Mouse (Mus musculus) heart, embryonic 16.5 days (tissue): Measurements from ENCODE around the gene Glt28d2. TPM values are rescaled to one million over a fixed set of nuclear protein-coding genes. Genes with fewer than 3 reads are reported as not detected.

Source experiments
- ATAC-seq: fragments of 200-750 bp; cut with Nextera tagmentation; replicated peaks from 2 replicates; pipeline ENCODE4 v1.8.0; 2017; ENCODE audit warnings: moderate number of reproducible peaks; ENCODE audit not compliant: insufficient read depth, low FRiP score; ENCODE audit errors: extremely low read depth
- H3K27ac ChIP-seq: fragments of 300-500 bp; sonication (generic); 2 replicates; pipeline ENCODE4 v1.5.1; 2014; ENCODE audit warnings: mild to moderate bottlenecking, low read length, control low read depth, moderate library complexity
- H3K27me3 ChIP-seq: fragments of 300-500 bp; sonication (generic); 2 replicates; pipeline ENCODE4 v1.6.1; 2014; ENCODE audit warnings: low read length, mixed read lengths; ENCODE audit not compliant: control insufficient read depth, insufficient read depth
- H3K36me3 ChIP-seq: fragments of 300-500 bp; sonication (generic); 2 replicates; pipeline ENCODE4 v1.6.1; 2014; ENCODE audit not compliant: control insufficient read depth, insufficient read depth
- H3K4me1 ChIP-seq: fragments of 300-500 bp; sonication (generic); 2 replicates; pipeline ENCODE4 v1.6.1; 2014; ENCODE audit warnings: low read length, mixed read lengths; ENCODE audit not compliant: control insufficient read depth, insufficient read depth
- H3K4me2 ChIP-seq: fragments of 300-500 bp; sonication (generic); 2 replicates; pipeline ENCODE4 v1.6.1; 2014; ENCODE audit warnings: low read depth, mild to moderate bottlenecking, control low read depth, low read length
- H3K4me3 ChIP-seq: fragments of 300-500 bp; sonication (generic); 2 replicates; pipeline ENCODE4 v1.5.1; 2014; ENCODE audit warnings: mild to moderate bottlenecking, control low read depth, low read length
- H3K9ac ChIP-seq: fragments of 300-500 bp; sonication (generic); 2 replicates; pipeline ENCODE4 v1.6.1; 2014; ENCODE audit warnings: low read length, control low read depth
- H3K9me3 ChIP-seq: fragments of 300-500 bp; sonication (generic); replicated peaks from 2 replicates; pipeline ENCODE4 v1.6.1; 2016; ENCODE audit warnings: low read length; ENCODE audit not compliant: control insufficient read depth
- WGBS: fragments of 180-500 bp; shearing (Covaris S2); extraction: QIAGEN DNeasy Blood & Tissue Kit; methylation state at CpG from one replicate; pipeline ENCODE4 v1.1.7; 2014; 5-methylcytosine and 5-hydroxymethylcytosine counted together
- polyA plus RNA-seq: library from polyadenylated mRNA; unstranded; fragments of >200 nt; fragmentation: Nextera tagmentation; extraction: Ambion mirVana; gene quantifications from 2 replicates; pipeline ENCODE4 v1.2.1, GENCODE M21; 2015

Gene Glt28d2
- polyA plus RNA-seq, 1 experiment from 2014 or later = 2.8 TPM

DNA sequence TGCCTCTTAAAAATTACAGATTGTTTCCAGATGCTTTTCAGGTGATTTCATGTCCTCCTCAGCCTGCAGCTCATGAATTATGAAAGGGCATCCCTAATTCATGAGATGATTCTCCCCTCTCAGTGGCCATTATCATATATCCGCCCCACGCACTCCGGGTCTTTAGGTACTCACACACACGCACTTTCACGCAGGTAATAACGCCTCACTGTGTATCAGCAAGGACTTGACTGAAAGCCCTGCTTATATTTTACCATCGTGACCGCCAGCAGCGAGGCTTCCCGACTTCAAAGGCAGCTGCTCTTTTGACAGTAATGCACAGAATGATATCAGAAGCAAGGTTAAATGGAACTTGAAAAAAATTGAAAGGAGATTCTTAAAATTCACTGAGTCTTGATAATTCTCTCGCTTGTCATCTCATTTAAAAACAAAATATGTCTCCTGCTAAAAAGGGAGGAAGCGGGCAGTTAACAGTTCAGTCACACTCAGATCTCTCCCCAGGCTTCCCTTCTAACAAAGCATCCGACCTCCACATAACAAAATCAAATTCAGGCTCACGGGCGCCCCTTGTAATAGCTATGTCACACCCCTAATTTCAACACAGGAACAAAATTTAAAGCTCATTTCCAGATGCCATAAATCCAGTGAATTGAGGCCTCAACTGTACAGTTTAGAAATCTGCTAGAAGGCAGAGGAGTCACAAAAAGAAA, 66.3 kb downstream of the Glt28d2 start:
- ATAC-seq = no peak
- 72% methylated on average over 15 of the region's 15 CpGs for WGBS
- no peak overlapping the region for H3K4me3 ChIP-seq

More for the DNA sequence above, 66.3 kb downstream of the Glt28d2 start:
- no peaks in the 10 kb centered on the region for H3K4me1 ChIP-seq
- no peak overlapping the region for H3K4me2 ChIP-seq
- no peak overlapping the region for H3K27ac ChIP-seq
- no peaks in the 10 kb centered on the region for H3K9me3 ChIP-seq
- H3K9ac ChIP-seq = no peak overlapping the region
- H3K27me3 ChIP-seq = no peaks in the 10 kb centered on the region
- no peaks in the 10 kb centered on the region for H3K36me3 ChIP-seq

Other genes starting within 250 kb of the Glt28d2 start
- 10.0 and 10.2 TPM in 2 replicates for gene Fam160a1, start 70.2 kb downstream of the Glt28d2 start, polyA plus RNA-seq
- 18.4 and 19.3 TPM in 2 replicates for gene Gm37240, start within 50 bp of the Glt28d2 start, polyA plus RNA-seq
- 11.3 and 13.8 TPM in 2 replicates for gene Sh3d19, start 83.6 kb upstream of the Glt28d2 start, polyA plus RNA-seq
- gene Prss48, start 115.0 kb upstream of the Glt28d2 start, polyA plus RNA-seq = not detected in 2 replicates